Mouse (Mus musculus): ENCODE results near the gene Pum3. TPM values are rescaled to one million over a fixed set of nuclear protein-coding genes. Genes with fewer than 3 reads are reported as not detected.

The Pum3 gene
- polyA plus RNA-seq, 1 experiment from 2014 or later = 74.3 TPM

GRCm38 (mm10) chr19:27417375-27417774 is 12.2 kb downstream of the Pum3 start:
- Histone ChIP-seq H3K36me3 (peaks cover 90% of the 10 kb centered on the region), H3K27ac (no peak overlapping the region), H3K4me3 (no peak overlapping the region), H3K4me1 (no peaks in the 10 kb centered on the region), H3K9me3 (replicated peaks) (no peaks in the 10 kb centered on the region), H3K4me2 (no peak overlapping the region), H3K27me3 (replicated peaks) (no peaks in the 10 kb centered on the region), H3K9ac (no peak overlapping the region)
- WGBS (ENCODE audit: insufficient replicate concordance) = 80% methylated on average over 4 of the region's 4 CpGs
- no peak for ATAC-seq

- no peak overlapping the region for H3K4me3 ChIP-seq
- H3K36me3 ChIP-seq = peaks cover 90% of the 10 kb centered on the region
- no peak overlapping the region for H3K4me2 ChIP-seq
- no peak overlapping the region for H3K27ac ChIP-seq
- no peak for ATAC-seq
- H3K27me3 ChIP-seq (replicated peaks) = no peaks in the 10 kb centered on the region
- H3K9me3 ChIP-seq (replicated peaks) = no peaks in the 10 kb centered on the region
- 84% methylated on average over 11 of the region's 11 CpGs for WGBS (ENCODE audit: insufficient replicate concordance)
- H3K9ac ChIP-seq = no peak overlapping the region
- no peaks in the 10 kb centered on the region for H3K4me1 ChIP-seq
Measured at GRCm38 (mm10) chr19:27416569-27416968, 13.1 kb downstream of the Pum3 start.

GRCm38 (mm10) chr19:27411340-27411739 is 18.3 kb downstream of the Pum3 start:
- H3K36me3 ChIP-seq = peaks cover 73% of the 10 kb centered on the region
- H3K9ac ChIP-seq = no peak overlapping the region
- H3K27ac ChIP-seq = no peak overlapping the region
- WGBS (ENCODE audit: insufficient replicate concordance) = 79% methylated on average over 4 of the region's 4 CpGs
- H3K27me3 ChIP-seq (replicated peaks) = no peaks in the 10 kb centered on the region
- H3K4me1 ChIP-seq = no peaks in the 10 kb centered on the region
- no peak overlapping the region for H3K4me2 ChIP-seq
- H3K4me3 ChIP-seq = no peak overlapping the region
- no peak for ATAC-seq
- no peaks in the 10 kb centered on the region for H3K9me3 ChIP-seq (replicated peaks)

- no peak overlapping the region for H3K27ac ChIP-seq
- peaks cover 67% of the 10 kb centered on the region for H3K36me3 ChIP-seq
- no peaks in the 10 kb centered on the region for H3K9me3 ChIP-seq (replicated peaks)
- no peaks in the 10 kb centered on the region for H3K4me1 ChIP-seq
- H3K4me3 ChIP-seq = no peak overlapping the region
- no peak overlapping the region for H3K4me2 ChIP-seq
- no peaks in the 10 kb centered on the region for H3K27me3 ChIP-seq (replicated peaks)
- no peak for ATAC-seq
- no peak overlapping the region for H3K9ac ChIP-seq
- 74% methylated on average over 4 of the region's 4 CpGs for WGBS (ENCODE audit: insufficient replicate concordance)
Measured at GRCm38 (mm10) chr19:27410751-27411150, 18.9 kb downstream of the Pum3 start.

GRCm38 (mm10) chr19:27409782-27410181 is 19.8 kb downstream of the Pum3 start:
- no peak for ATAC-seq
- no peaks in the 10 kb centered on the region for H3K4me1 ChIP-seq
- H3K9me3 ChIP-seq (replicated peaks) = no peaks in the 10 kb centered on the region
- H3K27ac ChIP-seq = no peak overlapping the region
- no peaks in the 10 kb centered on the region for H3K27me3 ChIP-seq (replicated peaks)
- H3K4me3 ChIP-seq = no peak overlapping the region
- H3K36me3 ChIP-seq = peaks cover 59% of the 10 kb centered on the region
- no peak overlapping the region for H3K9ac ChIP-seq
- H3K4me2 ChIP-seq = no peak overlapping the region

GRCm38 (mm10) chr19:27409196-27409595 is 20.4 kb downstream of the Pum3 start:
- H3K4me3 ChIP-seq = no peak overlapping the region
- H3K4me1 ChIP-seq = no peaks in the 10 kb centered on the region
- H3K36me3 ChIP-seq = peaks cover 57% of the 10 kb centered on the region
- H3K27me3 ChIP-seq (replicated peaks) = no peaks in the 10 kb centered on the region
- no peak overlapping the region for H3K9ac ChIP-seq
- 89% methylated on average over 4 of the region's 4 CpGs for WGBS (ENCODE audit: insufficient replicate concordance)
- no peaks in the 10 kb centered on the region for H3K9me3 ChIP-seq (replicated peaks)
- no peak overlapping the region for H3K27ac ChIP-seq
- ATAC-seq = no peak
- H3K4me2 ChIP-seq = no peak overlapping the region

- Histone ChIP-seq H3K4me2 (no peak overlapping the region), H3K27me3 (replicated peaks) (no peaks in the 10 kb centered on the region), H3K9ac (no peak overlapping the region), H3K36me3 (peaks cover 92% of the 10 kb centered on the region), H3K9me3 (replicated peaks) (no peaks in the 10 kb centered on the region), H3K27ac (no peak overlapping the region), H3K4me3 (no peak overlapping the region), H3K4me1 (no peaks in the 10 kb centered on the region)
- 87% methylated on average over 9 of the region's 9 CpGs for WGBS (ENCODE audit: insufficient replicate concordance)
- no peak for ATAC-seq
Measured at GRCm38 (mm10) chr19:27397797-27398196, 31.8 kb downstream of the Pum3 start.

- H3K9me3 ChIP-seq (replicated peaks) = no peaks in the 10 kb centered on the region
- H3K36me3 ChIP-seq = peaks cover 95% of the 10 kb centered on the region
- H3K4me3 ChIP-seq = no peak overlapping the region
- no peaks in the 10 kb centered on the region for H3K27me3 ChIP-seq (replicated peaks)
- H3K4me1 ChIP-seq = no peaks in the 10 kb centered on the region
- H3K27ac ChIP-seq = no peak overlapping the region
- no peak overlapping the region for H3K9ac ChIP-seq
- ATAC-seq = no peak
- WGBS (ENCODE audit: insufficient replicate concordance) = 85% methylated on average over 5 of the region's 5 CpGs
- H3K4me2 ChIP-seq = no peak overlapping the region
Measured at GRCm38 (mm10) chr19:27397223-27397622, 32.4 kb downstream of the Pum3 start.

- 88% methylated on average over 2 of the region's 2 CpGs for WGBS (ENCODE audit: insufficient replicate concordance)
- H3K4me3 ChIP-seq = no peak overlapping the region
- no peak overlapping the region for H3K4me2 ChIP-seq
- no peaks in the 10 kb centered on the region for H3K27me3 ChIP-seq (replicated peaks)
- H3K9ac ChIP-seq = no peak overlapping the region
- H3K27ac ChIP-seq = no peak overlapping the region
- ATAC-seq = no peak
- H3K9me3 ChIP-seq (replicated peaks) = no peaks in the 10 kb centered on the region
- peaks cover 96% of the 10 kb centered on the region for H3K36me3 ChIP-seq
- H3K4me1 ChIP-seq = no peaks in the 10 kb centered on the region
Measured at GRCm38 (mm10) chr19:27396719-27397118, 32.9 kb downstream of the Pum3 start.

GRCm38 (mm10) chr19:27395936-27396335 is 33.7 kb downstream of the Pum3 start:
- Histone ChIP-seq H3K27me3 (replicated peaks) (no peaks in the 10 kb centered on the region), H3K4me1 (no peaks in the 10 kb centered on the region), H3K4me3 (no peak overlapping the region), H3K27ac (no peak overlapping the region), H3K9ac (no peak overlapping the region), H3K4me2 (no peak overlapping the region), H3K9me3 (replicated peaks) (no peaks in the 10 kb centered on the region), H3K36me3 (peaks cover 96% of the 10 kb centered on the region)
- ATAC-seq = no peak
- WGBS (ENCODE audit: insufficient replicate concordance) = 86% methylated on average over 5 of the region's 5 CpGs

- no peak for ATAC-seq
- Histone ChIP-seq H3K4me1 (no peaks in the 10 kb centered on the region), H3K4me3 (no peak overlapping the region), H3K27me3 (replicated peaks) (no peaks in the 10 kb centered on the region), H3K4me2 (no peak overlapping the region), H3K9me3 (replicated peaks) (no peaks in the 10 kb centered on the region), H3K27ac (no peak overlapping the region), H3K9ac (no peak overlapping the region), H3K36me3 (peaks cover 96% of the 10 kb centered on the region)
- WGBS (ENCODE audit: insufficient replicate concordance) = 76% methylated on average over 8 of the region's 8 CpGs
Measured at GRCm38 (mm10) chr19:27395481-27395880, 34.1 kb downstream of the Pum3 start.

- Histone ChIP-seq H3K36me3 (peaks cover 96% of the 10 kb centered on the region), H3K27me3 (replicated peaks) (no peaks in the 10 kb centered on the region), H3K4me1 (no peaks in the 10 kb centered on the region), H3K27ac (no peak overlapping the region), H3K9ac (no peak overlapping the region), H3K9me3 (replicated peaks) (no peaks in the 10 kb centered on the region), H3K4me3 (no peak overlapping the region), H3K4me2 (no peak overlapping the region)
- no peak for ATAC-seq
- WGBS (ENCODE audit: insufficient replicate concordance) = 77% methylated on average over 7 of the region's 7 CpGs
Measured at GRCm38 (mm10) chr19:27394341-27394990, 35.2 kb downstream of the Pum3 start.

- H3K9ac ChIP-seq = no peak overlapping the region
- no peak overlapping the region for H3K4me3 ChIP-seq
- H3K27ac ChIP-seq = no peak overlapping the region
- 80% methylated on average over 2 of the region's 2 CpGs for WGBS (ENCODE audit: insufficient replicate concordance)
- no peaks in the 10 kb centered on the region for H3K9me3 ChIP-seq (replicated peaks)
- H3K36me3 ChIP-seq = peaks cover 95% of the 10 kb centered on the region
- H3K4me1 ChIP-seq = no peaks in the 10 kb centered on the region
- ATAC-seq = no peak
- no peak overlapping the region for H3K4me2 ChIP-seq
- no peaks in the 10 kb centered on the region for H3K27me3 ChIP-seq (replicated peaks)
Measured at GRCm38 (mm10) chr19:27392431-27392830, 37.2 kb downstream of the Pum3 start.
